Mouse (Mus musculus) spleen, postnatal 36 days (tissue): ENCODE results near the gene Thoc6.

ENCODE experiments used
- DNase-seq, 2 experiments: peaks; one replicate each; pipeline ENCODE4 v3.0.0; 2022; ENCODE audit warnings: low spot score in 2 of 2, mixed read lengths in 1 of 2

Gene Thoc6

GRCm38 (mm10) chr17:23677236-23677679 is 3.6 kb upstream of the Thoc6 start, which contains the start of gene Tnfrsf12a:
Gene Tnfrsf12a (minus strand): TSS chr17:23677468.
- DNase-seq = peak; percentile 86 to 89

GRCm38 (mm10) chr17:23676473-23677031 is 2.9 kb upstream of the Thoc6 start:
- no peak for DNase-seq

- no peak for DNase-seq
Measured at GRCm38 (mm10) chr17:23675564-23676281, 2.0 kb upstream of the Thoc6 start.

- no peak for DNase-seq
Measured at GRCm38 (mm10) chr17:23675127-23675526, 1.4 kb upstream of the Thoc6 start.

- DNase-seq = no peak
Measured at GRCm38 (mm10) chr17:23674271-23674952, 730 bp upstream of the Thoc6 start.

- DNase-seq = no peak
Measured at GRCm38 (mm10) chr17:23672761-23673160, 921 bp downstream of the Thoc6 start.

- no peak for DNase-seq
Measured at GRCm38 (mm10) chr17:23671519-23671918, 2.2 kb downstream of the Thoc6 start.

- no peak for DNase-seq
Measured at GRCm38 (mm10) chr17:23670516-23671074, 3.1 kb downstream of the Thoc6 start.

- no peak for DNase-seq
Measured at GRCm38 (mm10) chr17:23665511-23665910, 8.2 kb downstream of the Thoc6 start.

- DNase-seq = peak; percentile 28 to 41
Measured at GRCm38 (mm10) chr17:23664556-23665021, 9.1 kb downstream of the Thoc6 start.

- no peak for DNase-seq
Measured at GRCm38 (mm10) chr17:23661526-23661925, 12.2 kb downstream of the Thoc6 start.

- no peak for DNase-seq
Measured at GRCm38 (mm10) chr17:23660876-23661200, 12.8 kb downstream of the Thoc6 start.

- peak in 1 of 2 experiments; percentile 23 for DNase-seq
Measured at GRCm38 (mm10) chr17:23660117-23660875, 13.4 kb downstream of the Thoc6 start, which contains the start of gene Bicdl2. Gene Bicdl2 (plus strand): TSS chr17:23660506.

GRCm38 (mm10) chr17:23658450-23658849 is 15.2 kb downstream of the Thoc6 start:
- DNase-seq = no peak

GRCm38 (mm10) chr17:23654410-23654809 is 19.3 kb downstream of the Thoc6 start:
- DNase-seq = no peak

- DNase-seq = no peak
Measured at GRCm38 (mm10) chr17:23654001-23654400, 19.7 kb downstream of the Thoc6 start.

GRCm38 (mm10) chr17:23653324-23653723 is 20.4 kb downstream of the Thoc6 start:
- DNase-seq = no peak

- DNase-seq = no peak
Measured at GRCm38 (mm10) chr17:23651363-23651762, 22.3 kb downstream of the Thoc6 start.

- no peak for DNase-seq
Measured at GRCm38 (mm10) chr17:23645894-23646293, 27.8 kb downstream of the Thoc6 start.

GRCm38 (mm10) chr17:23644613-23645495 is 28.8 kb downstream of the Thoc6 start, which contains the start of gene Mmp25:
Gene Mmp25 (minus strand): TSS chr17:23645277.
- no peak for DNase-seq
